Mouse (Mus musculus) kidney, embryonic 14.5 days (tissue): ENCODE data around the gene Ccdc171. TPM values are rescaled to one million over a fixed set of nuclear protein-coding genes. Genes with fewer than 3 reads are reported as not detected.

Experiments used
- ATAC-seq: fragments of 200-750 bp; cut with Nextera tagmentation; 2 replicates; pipeline ENCODE4 v1.8.0; 2017; ENCODE audit warnings: moderate number of reproducible peaks, mild to moderate bottlenecking, moderate TSS enrichment, moderate library complexity; ENCODE audit not compliant: low FRiP score, low TSS enrichment
- H3K27ac ChIP-seq: fragments of 300-500 bp; sonication (generic); 2 replicates; pipeline ENCODE4 v1.5.1; 2014; ENCODE audit warnings: low read depth, mild to moderate bottlenecking, low read length, moderate library complexity, mixed read lengths
- H3K27me3 ChIP-seq: fragments of 300-500 bp; sonication (generic); 2 replicates; pipeline ENCODE4 v1.6.1; 2014; ENCODE audit warnings: mild to moderate bottlenecking, low read length; ENCODE audit not compliant: control insufficient read depth, insufficient read depth
- H3K36me3 ChIP-seq: fragments of 300-500 bp; sonication (generic); 2 replicates; pipeline ENCODE4 v1.6.1; 2014; ENCODE audit warnings: low read length, mixed read lengths; ENCODE audit not compliant: control insufficient read depth, insufficient read depth
- H3K4me1 ChIP-seq: fragments of 300-500 bp; sonication (generic); 2 replicates; pipeline ENCODE4 v1.6.1; 2014; ENCODE audit warnings: low read length, mixed read lengths; ENCODE audit not compliant: control insufficient read depth, insufficient read depth
- H3K4me2 ChIP-seq: fragments of 300-500 bp; sonication (generic); replicated peaks from 2 replicates; pipeline ENCODE4 v1.6.1; 2014; ENCODE audit warnings: low read depth, mild to moderate bottlenecking, low read length
- H3K4me3 ChIP-seq: fragments of 300-500 bp; sonication (generic); 2 replicates; pipeline ENCODE4 v1.5.1; 2014; ENCODE audit warnings: mild to moderate bottlenecking, low read length
- H3K9ac ChIP-seq: fragments of 300-500 bp; sonication (generic); 2 replicates; pipeline ENCODE4 v1.6.1; 2014; ENCODE audit warnings: low read depth, mild to moderate bottlenecking, low read length, moderate library complexity
- H3K9me3 ChIP-seq: fragments of 300-500 bp; sonication (generic); 2 replicates; pipeline ENCODE4 v1.6.1; 2016; ENCODE audit warnings: low read length; ENCODE audit not compliant: control insufficient read depth
- WGBS: fragments of 180-500 bp; shearing (Covaris S2); extraction: QIAGEN DNeasy Blood & Tissue Kit; methylation state at CpG from one replicate; pipeline ENCODE4 v1.1.7; 2014; 5-methylcytosine and 5-hydroxymethylcytosine counted together
- polyA plus RNA-seq: library from polyadenylated mRNA; unstranded; fragments of >200 nt; fragmentation: Nextera tagmentation; extraction: Ambion mirVana; gene quantifications from 2 replicates; pipeline ENCODE4 v1.2.1, GENCODE M21; 2014

Ccdc171 gene
- polyA plus RNA-seq, 1 experiment from 2014 or later = 3.9 TPM

- 92% methylated on average over 4 of the region's 4 CpGs for WGBS
- Histone ChIP-seq H3K4me3 (no peak overlapping the region), H3K27ac (no peak overlapping the region), H3K27me3 (no peaks in the 10 kb centered on the region), H3K36me3 (no peaks in the 10 kb centered on the region), H3K4me1 (no peaks in the 10 kb centered on the region), H3K4me2 (no peak overlapping the region), H3K9me3 (0 out of 2 replicates have a peak, but pooled peaks cover 3% of the 10 kb centered on the region), H3K9ac (no peak overlapping the region)
- no peak for ATAC-seq
These were observed 254.7 kb downstream of the Ccdc171 start for GRCm38 (mm10) chr4:83780044-83780443.

GRCm38 (mm10) chr4:83785115-83785514 lies 259.8 kb downstream of the Ccdc171 start:
- no peaks in the 10 kb centered on the region for H3K36me3 ChIP-seq
- no peak overlapping the region for H3K4me2 ChIP-seq
- no peak overlapping the region for H3K4me3 ChIP-seq
- WGBS = 91% methylated on average over 2 of the region's 2 CpGs
- H3K9ac ChIP-seq = no peak overlapping the region
- no peaks in the 10 kb centered on the region for H3K4me1 ChIP-seq
- H3K27me3 ChIP-seq = no peaks in the 10 kb centered on the region
- no peaks in the 10 kb centered on the region for H3K9me3 ChIP-seq
- ATAC-seq = no peak
- H3K27ac ChIP-seq = no peak overlapping the region

- peaks cover 7% of the 10 kb centered on the region; the same call in 1 of the 2 replicates for H3K4me1 ChIP-seq
- 24% methylated on average over 13 of the region's 13 CpGs for WGBS
- H3K36me3 ChIP-seq = no peaks in the 10 kb centered on the region
- H3K9me3 ChIP-seq = no peaks in the 10 kb centered on the region
- ATAC-seq = no peak
- no peak overlapping the region for H3K4me3 ChIP-seq
- no peaks in the 10 kb centered on the region for H3K27me3 ChIP-seq
- H3K27ac ChIP-seq = no peak overlapping the region
- H3K9ac ChIP-seq = no peak overlapping the region
- no peak overlapping the region for H3K4me2 ChIP-seq
These were observed 266.5 kb downstream of the Ccdc171 start for GRCm38 (mm10) chr4:83791811-83792210.

GRCm38 (mm10) chr4:83794315-83794922 lies 269.1 kb downstream of the Ccdc171 start:
- Histone ChIP-seq H3K4me2 (no peak overlapping the region), H3K4me3 (no peak overlapping the region), H3K36me3 (no peaks in the 10 kb centered on the region), H3K27ac (no peak overlapping the region), H3K27me3 (no peaks in the 10 kb centered on the region), H3K9ac (no peak overlapping the region), H3K4me1 (peaks cover 7% of the 10 kb centered on the region; the same call in 1 of the 2 replicates), H3K9me3 (no peaks in the 10 kb centered on the region)
- 23% methylated on average over 9 of the region's 9 CpGs for WGBS
- peak; percentile 71; the same call in 1 of the 2 replicates for ATAC-seq

GRCm38 (mm10) chr4:83794930-83795459 lies 269.6 kb downstream of the Ccdc171 start:
- Histone ChIP-seq H3K9me3 (no peaks in the 10 kb centered on the region), H3K36me3 (no peaks in the 10 kb centered on the region), H3K4me2 (no peak overlapping the region), H3K9ac (no peak overlapping the region), H3K27ac (no peak overlapping the region), H3K27me3 (no peaks in the 10 kb centered on the region), H3K4me1 (peaks cover 7% of the 10 kb centered on the region; the same call in 1 of the 2 replicates), H3K4me3 (no peak overlapping the region)
- 30% methylated on average over 5 of the region's 5 CpGs for WGBS
- ATAC-seq = peak; percentile 12; the same call in 1 of the 2 replicates

GRCm38 (mm10) chr4:83797976-83798375 lies 272.6 kb downstream of the Ccdc171 start:
- ATAC-seq = no peak
- no peaks in the 10 kb centered on the region for H3K36me3 ChIP-seq
- WGBS = 91% methylated on average over 14 of the region's 14 CpGs
- no peaks in the 10 kb centered on the region for H3K9me3 ChIP-seq
- no peak overlapping the region for H3K27ac ChIP-seq
- H3K4me1 ChIP-seq = peaks cover 4% of the 10 kb centered on the region; the same call in 1 of the 2 replicates
- no peaks in the 10 kb centered on the region for H3K27me3 ChIP-seq
- no peak overlapping the region for H3K9ac ChIP-seq
- H3K4me2 ChIP-seq = no peak overlapping the region
- no peak overlapping the region for H3K4me3 ChIP-seq

- no peak for ATAC-seq
- WGBS = 86% methylated on average over 21 of the region's 21 CpGs
- Histone ChIP-seq H3K4me2 (no peak overlapping the region), H3K36me3 (no peaks in the 10 kb centered on the region), H3K9ac (no peak overlapping the region), H3K4me3 (no peak overlapping the region), H3K27me3 (no peaks in the 10 kb centered on the region), H3K9me3 (no peaks in the 10 kb centered on the region), H3K27ac (no peak overlapping the region), H3K4me1 (peaks cover 4% of the 10 kb centered on the region; the same call in 1 of the 2 replicates)
These were observed 273.5 kb downstream of the Ccdc171 start for GRCm38 (mm10) chr4:83798674-83799430.

GRCm38 (mm10) chr4:83800402-83800801 lies 275.1 kb downstream of the Ccdc171 start:
- H3K9me3 ChIP-seq = peaks cover 2% of the 10 kb centered on the region; the same call in 1 of the 2 replicates
- H3K27ac ChIP-seq = no peak overlapping the region
- no peaks in the 10 kb centered on the region for H3K27me3 ChIP-seq
- WGBS = 59% methylated on average over 3 of the region's 3 CpGs
- H3K9ac ChIP-seq = no peak overlapping the region
- ATAC-seq = no peak
- H3K36me3 ChIP-seq = no peaks in the 10 kb centered on the region
- no peaks in the 10 kb centered on the region for H3K4me1 ChIP-seq
- no peak overlapping the region for H3K4me3 ChIP-seq
- H3K4me2 ChIP-seq = no peak overlapping the region

- Histone ChIP-seq H3K9ac (no peak overlapping the region), H3K9me3 (no peaks in the 10 kb centered on the region), H3K4me3 (no peak overlapping the region), H3K27ac (no peak overlapping the region), H3K27me3 (no peaks in the 10 kb centered on the region), H3K36me3 (no peaks in the 10 kb centered on the region), H3K4me1 (no peaks in the 10 kb centered on the region), H3K4me2 (no peak overlapping the region)
- 84% methylated on average over 4 of the region's 4 CpGs for WGBS
- no peak for ATAC-seq
These were observed 291.6 kb downstream of the Ccdc171 start for GRCm38 (mm10) chr4:83816925-83817324.
